Mouse (Mus musculus): ENCODE measurements around the gene Myo18a. TPM values are rescaled to one million over a fixed set of nuclear protein-coding genes. Genes with fewer than 3 reads are reported as not detected.

Gene Myo18a
- total RNA-seq, 1 experiment, result 33.3 TPM

GRCm38 (mm10) chr11:77829043-77829841, 66.2 kb downstream of the Myo18a start:
- Histone ChIP-seq H3K36me3 (ENCODE audit: control insufficient read depth, insufficient read depth, low read length, poor library complexity, severe bottlenecking) (peaks cover 22% of the 10 kb centered on the region), H3K4me1 (ENCODE audit: control insufficient read depth in 2 of 2, insufficient read depth in 2 of 2, low read length in 2 of 2, poor library complexity in 1 of 2) (peaks cover 0 to 11% of the 10 kb centered on the region in 2 experiments; a peak in 1 of 4 replicates), H3K4me3 (ENCODE audit: insufficient read depth in 1 of 2, low read depth in 1 of 2, low read length in 2 of 2, poor library complexity in 1 of 2, severe bottlenecking in 1 of 2) (no peak overlapping the region), H3K27ac (ENCODE audit: insufficient read depth, low read depth, low read length, poor library complexity, severe bottlenecking) (no peak overlapping the region), H3K9me3 (ENCODE audit: control insufficient read depth, insufficient read depth, low read depth, low read length) (no peaks in the 10 kb centered on the region), H3K9ac (ENCODE audit: insufficient read depth, low read depth, low read length, poor library complexity, severe bottlenecking) (no peak overlapping the region)
- no peak for TF ChIP-seq CHD2 (IDR thresholded peaks at IDR 0.05; ENCODE audit: low read depth, low read length)
- TF ChIP-seq HCFC1 (IDR thresholded peaks at IDR 0.05; ENCODE audit: borderline replicate concordance, insufficient read depth, low read length), result no peak
- TF ChIP-seq MAFK (IDR thresholded peaks at IDR 0.05; ENCODE audit: insufficient read depth, low read depth, low read length), result no peak
- TF ChIP-seq ZNF384 (IDR thresholded peaks at IDR 0.05; ENCODE audit: low read depth, low read length), result no peak
- TF ChIP-seq ZC3H11A (IDR thresholded peaks at IDR 0.05; ENCODE audit: borderline replicate concordance, low read depth, low read length), result no peak
- no peak for DNase-seq (ENCODE audit: low read depth, low spot score)
- in situ Hi-C loops (cut with MboI; ENCODE audit: low sequenced_read_pairs in 2 of 2, unreplicated experiment in 2 of 2), result loop anchor here (5.0 kb wide), 2 partner anchors 133 to 143 kb away; no protein-coding TSS in a partner anchor

- Histone ChIP-seq H3K4me3 (ENCODE audit: insufficient read depth in 1 of 2, low read depth in 1 of 2, low read length in 2 of 2, poor library complexity in 1 of 2, severe bottlenecking in 1 of 2) (no peak overlapping the region), H3K4me1 (ENCODE audit: control insufficient read depth in 2 of 2, insufficient read depth in 2 of 2, low read length in 2 of 2, poor library complexity in 1 of 2) (peaks cover 0 to 11% of the 10 kb centered on the region in 2 experiments; a peak in 1 of 4 replicates), H3K27ac (ENCODE audit: insufficient read depth, low read depth, low read length, poor library complexity, severe bottlenecking) (no peak overlapping the region), H3K9me3 (ENCODE audit: control insufficient read depth, insufficient read depth, low read depth, low read length) (no peaks in the 10 kb centered on the region), H3K36me3 (ENCODE audit: control insufficient read depth, insufficient read depth, low read length, poor library complexity, severe bottlenecking) (peaks cover 22% of the 10 kb centered on the region), H3K9ac (ENCODE audit: insufficient read depth, low read depth, low read length, poor library complexity, severe bottlenecking) (no peak overlapping the region)
- in situ Hi-C loops (cut with MboI; ENCODE audit: low sequenced_read_pairs in 2 of 2, unreplicated experiment in 2 of 2), result no loop called here
- TF ChIP-seq ZNF384 (IDR thresholded peaks at IDR 0.05; ENCODE audit: low read depth, low read length), result no peak
- TF ChIP-seq ZC3H11A (IDR thresholded peaks at IDR 0.05; ENCODE audit: borderline replicate concordance, low read depth, low read length), result no peak
- no peak for TF ChIP-seq HCFC1 (IDR thresholded peaks at IDR 0.05; ENCODE audit: borderline replicate concordance, insufficient read depth, low read length)
- no peak for TF ChIP-seq MAFK (IDR thresholded peaks at IDR 0.05; ENCODE audit: insufficient read depth, low read depth, low read length)
- TF ChIP-seq CHD2 (IDR thresholded peaks at IDR 0.05; ENCODE audit: low read depth, low read length), result no peak
- no peak for DNase-seq (ENCODE audit: low read depth, low spot score)
Observed at GRCm38 (mm10) chr11:77830875-77831274, 67.8 kb downstream of the Myo18a start.

GRCm38 (mm10) chr11:77832541-77832940, 69.5 kb downstream of the Myo18a start:
- H3K9ac ChIP-seq (ENCODE audit: insufficient read depth, low read depth, low read length, poor library complexity, severe bottlenecking), result no peak overlapping the region
- H3K36me3 ChIP-seq (ENCODE audit: control insufficient read depth, insufficient read depth, low read length, poor library complexity, severe bottlenecking), result peaks cover 20% of the 10 kb centered on the region
- TF ChIP-seq HCFC1 (IDR thresholded peaks at IDR 0.05; ENCODE audit: borderline replicate concordance, insufficient read depth, low read length) (no peak), MAFK (IDR thresholded peaks at IDR 0.05; ENCODE audit: insufficient read depth, low read depth, low read length) (no peak), ZC3H11A (IDR thresholded peaks at IDR 0.05; ENCODE audit: borderline replicate concordance, low read depth, low read length) (no peak), ZNF384 (IDR thresholded peaks at IDR 0.05; ENCODE audit: low read depth, low read length) (no peak), CHD2 (IDR thresholded peaks at IDR 0.05; ENCODE audit: low read depth, low read length) (no peak)
- in situ Hi-C loops (cut with MboI; ENCODE audit: low sequenced_read_pairs in 2 of 2, unreplicated experiment in 2 of 2), result no loop called here
- DNase-seq (ENCODE audit: low read depth, low spot score), result no peak
- H3K9me3 ChIP-seq (ENCODE audit: control insufficient read depth, insufficient read depth, low read depth, low read length), result no peaks in the 10 kb centered on the region
- no peak overlapping the region for H3K27ac ChIP-seq (ENCODE audit: insufficient read depth, low read depth, low read length, poor library complexity, severe bottlenecking)
- H3K4me3 ChIP-seq (ENCODE audit: insufficient read depth in 1 of 2, low read depth in 1 of 2, low read length in 2 of 2, poor library complexity in 1 of 2, severe bottlenecking in 1 of 2), result no peak overlapping the region
- H3K4me1 ChIP-seq (ENCODE audit: control insufficient read depth in 2 of 2, insufficient read depth in 2 of 2, low read length in 2 of 2, poor library complexity in 1 of 2), result peaks cover 0 to 12% of the 10 kb centered on the region in 2 experiments; a peak in 1 of 4 replicates

GRCm38 (mm10) chr11:77835109-77835508, 72.1 kb downstream of the Myo18a start:
- peak; percentile 25; the same call in 1 of the 2 replicates for TF ChIP-seq ZC3H11A (IDR thresholded peaks at IDR 0.05; ENCODE audit: borderline replicate concordance, low read depth, low read length)
- no peak for TF ChIP-seq ZNF384 (IDR thresholded peaks at IDR 0.05; ENCODE audit: low read depth, low read length)
- Histone ChIP-seq H3K4me1 (ENCODE audit: control insufficient read depth in 2 of 2, insufficient read depth in 2 of 2, low read length in 2 of 2, poor library complexity in 1 of 2) (peaks cover 0 to 11% of the 10 kb centered on the region in 2 experiments; a peak in 1 of 4 replicates), H3K27ac (ENCODE audit: insufficient read depth, low read depth, low read length, poor library complexity, severe bottlenecking) (no peak overlapping the region), H3K9ac (ENCODE audit: insufficient read depth, low read depth, low read length, poor library complexity, severe bottlenecking) (no peak overlapping the region), H3K9me3 (ENCODE audit: control insufficient read depth, insufficient read depth, low read depth, low read length) (no peaks in the 10 kb centered on the region), H3K36me3 (ENCODE audit: control insufficient read depth, insufficient read depth, low read length, poor library complexity, severe bottlenecking) (peaks cover 4% of the 10 kb centered on the region; the same call in 1 of the 2 replicates), H3K4me3 (ENCODE audit: insufficient read depth in 1 of 2, low read depth in 1 of 2, low read length in 2 of 2, poor library complexity in 1 of 2, severe bottlenecking in 1 of 2) (no peak overlapping the region)
- DNase-seq (ENCODE audit: low read depth, low spot score), result no peak
- in situ Hi-C loops (cut with MboI; ENCODE audit: low sequenced_read_pairs in 2 of 2, unreplicated experiment in 2 of 2), result no loop called here

Measured in ES-E14 (cell line).